Mouse (Mus musculus) hindbrain, embryonic 13.5 days (tissue): ENCODE measurements at regions not wholly inside any gene's neighbourhood (a gene's known extent, or its start where the extent isn't known, plus 50 kb on each side); places are given as distances from the start of the nearest gene placed in this dataset.

ENCODE experiments used
- ATAC-seq: fragments of 200-750 bp; cut with Nextera tagmentation; 2 replicates; pipeline ENCODE4 v1.8.0; 2017; ENCODE audit warnings: moderate TSS enrichment; ENCODE audit not compliant: low FRiP score
- H3K27ac ChIP-seq: fragments of 300-500 bp; sonication (generic); 2 replicates; pipeline ENCODE4 v1.5.1; 2015; ENCODE audit warnings: inconsistent platforms, mild to moderate bottlenecking, moderate library complexity
- H3K27me3 ChIP-seq: fragments of 300-500 bp; sonication (generic); 2 replicates; pipeline ENCODE4 v1.6.1; 2015; ENCODE audit warnings: mild to moderate bottlenecking, inconsistent platforms
- H3K36me3 ChIP-seq: fragments of 300-500 bp; sonication (generic); 2 replicates; pipeline ENCODE4 v1.6.1; 2015; ENCODE audit warnings: mild to moderate bottlenecking, inconsistent platforms
- H3K4me1 ChIP-seq: fragments of 300-500 bp; sonication (generic); replicated peaks from 2 replicates; pipeline ENCODE4 v1.6.1; 2015; ENCODE audit warnings: inconsistent platforms
- H3K4me2 ChIP-seq: fragments of 300-500 bp; sonication (generic); 2 replicates; pipeline ENCODE4 v1.6.1; 2015; ENCODE audit warnings: inconsistent platforms, mild to moderate bottlenecking, moderate library complexity
- H3K4me3 ChIP-seq: fragments of 300-500 bp; sonication (generic); 2 replicates; pipeline ENCODE4 v1.5.1; 2015; ENCODE audit warnings: mild to moderate bottlenecking, inconsistent platforms
- H3K9ac ChIP-seq: fragments of 300-500 bp; sonication (generic); 2 replicates; pipeline ENCODE4 v1.6.1; 2015; ENCODE audit warnings: mild to moderate bottlenecking, inconsistent platforms
- H3K9me3 ChIP-seq: fragments of 300-500 bp; sonication (generic); 2 replicates; pipeline ENCODE4 v1.6.1; 2016; ENCODE audit warnings: inconsistent platforms
- WGBS: fragments of 180-500 bp; shearing (Covaris S2); methylation state at CpG from one replicate; pipeline ENCODE4 v1.1.7; 2015; 5-methylcytosine and 5-hydroxymethylcytosine counted together

- Histone ChIP-seq H3K9me3 (no peaks in the 10 kb centered on the region), H3K27ac (no peak overlapping the region), H3K27me3 (no peaks in the 10 kb centered on the region), H3K36me3 (no peaks in the 10 kb centered on the region), H3K4me2 (no peak overlapping the region), H3K9ac (no peak overlapping the region), H3K4me3 (no peak overlapping the region), H3K4me1 (no peaks in the 10 kb centered on the region)
- 84% methylated on average over 5 of the region's 5 CpGs for WGBS
- ATAC-seq = no peak
Observed at GRCm38 (mm10) chr19:23065548-23065947, 75.5 kb upstream of the Klf9 start.

GRCm38 (mm10) chr19:23066726-23067125, 74.3 kb upstream of the Klf9 start:
- H3K27ac ChIP-seq = no peak overlapping the region
- no peaks in the 10 kb centered on the region for H3K36me3 ChIP-seq
- no peaks in the 10 kb centered on the region for H3K9me3 ChIP-seq
- no peak overlapping the region for H3K9ac ChIP-seq
- no peaks in the 10 kb centered on the region for H3K4me1 ChIP-seq
- no peak overlapping the region for H3K4me3 ChIP-seq
- 94% methylated on average over 2 of the region's 2 CpGs for WGBS
- no peak for ATAC-seq
- H3K4me2 ChIP-seq = no peak overlapping the region
- no peaks in the 10 kb centered on the region for H3K27me3 ChIP-seq

- Histone ChIP-seq H3K9ac (no peak overlapping the region), H3K4me2 (no peak overlapping the region), H3K9me3 (no peaks in the 10 kb centered on the region), H3K4me3 (no peak overlapping the region), H3K27ac (no peak overlapping the region), H3K27me3 (no peaks in the 10 kb centered on the region), H3K36me3 (no peaks in the 10 kb centered on the region), H3K4me1 (no peaks in the 10 kb centered on the region)
- 93% methylated on average over 3 of the region's 3 CpGs for WGBS
- ATAC-seq = no peak
Observed at GRCm38 (mm10) chr19:23068600-23068999, 72.4 kb upstream of the Klf9 start.

- Histone ChIP-seq H3K27me3 (no peaks in the 10 kb centered on the region), H3K36me3 (no peaks in the 10 kb centered on the region), H3K27ac (no peak overlapping the region), H3K9ac (no peak overlapping the region), H3K9me3 (no peaks in the 10 kb centered on the region), H3K4me1 (no peaks in the 10 kb centered on the region), H3K4me2 (no peak overlapping the region), H3K4me3 (no peak overlapping the region)
- ATAC-seq = no peak
- WGBS = 95% methylated on average over 1 of the region's 1 CpGs
Observed at GRCm38 (mm10) chr19:23069656-23070055, 71.4 kb upstream of the Klf9 start.

- 61% methylated on average over 1 of the region's 1 CpGs for WGBS
- H3K27me3 ChIP-seq = no peaks in the 10 kb centered on the region
- no peak overlapping the region for H3K4me3 ChIP-seq
Observed at GRCm38 (mm10) chr19:23071000-23071399, 70.0 kb upstream of the Klf9 start.

GRCm38 (mm10) chr19:23074602-23075570, 66.1 kb upstream of the Klf9 start:
- no peak overlapping the region for H3K27ac ChIP-seq
- no peak for ATAC-seq
- no peaks in the 10 kb centered on the region for H3K36me3 ChIP-seq
- no peaks in the 10 kb centered on the region for H3K9me3 ChIP-seq
- H3K4me2 ChIP-seq = no peak overlapping the region
- no peak overlapping the region for H3K9ac ChIP-seq
- H3K27me3 ChIP-seq = no peaks in the 10 kb centered on the region
- WGBS = 87% methylated on average over 14 of the region's 14 CpGs
- H3K4me1 ChIP-seq = no peaks in the 10 kb centered on the region
- no peak overlapping the region for H3K4me3 ChIP-seq

More at GRCm38 (mm10) chr19:23071000-23071399, 70.0 kb upstream of the Klf9 start:
- Histone ChIP-seq H3K4me1 (no peaks in the 10 kb centered on the region), H3K27ac (no peak overlapping the region), H3K4me2 (no peak overlapping the region), H3K9me3 (no peaks in the 10 kb centered on the region), H3K9ac (no peak overlapping the region), H3K36me3 (no peaks in the 10 kb centered on the region)
- ATAC-seq = no peak

GRCm38 (mm10) chr19:23075790-23076189, 65.2 kb upstream of the Klf9 start:
- H3K4me3 ChIP-seq = no peak overlapping the region
- H3K27me3 ChIP-seq = no peaks in the 10 kb centered on the region
- no peak overlapping the region for H3K27ac ChIP-seq
- WGBS = 33% methylated on average over 5 of the region's 5 CpGs
- no peak overlapping the region for H3K9ac ChIP-seq
- no peak overlapping the region for H3K4me2 ChIP-seq
- no peaks in the 10 kb centered on the region for H3K9me3 ChIP-seq
- no peak for ATAC-seq
- no peaks in the 10 kb centered on the region for H3K4me1 ChIP-seq
- no peaks in the 10 kb centered on the region for H3K36me3 ChIP-seq

GRCm38 (mm10) chr19:23085173-23085660, 55.8 kb upstream of the Klf9 start:
- Histone ChIP-seq H3K9ac (no peak overlapping the region), H3K27ac (no peak overlapping the region), H3K9me3 (no peaks in the 10 kb centered on the region), H3K4me3 (no peak overlapping the region), H3K36me3 (no peaks in the 10 kb centered on the region), H3K4me1 (no peaks in the 10 kb centered on the region), H3K27me3 (no peaks in the 10 kb centered on the region), H3K4me2 (no peak overlapping the region)
- no peak for ATAC-seq
- 83% methylated on average over 7 of the region's 7 CpGs for whole genome bisulfite sequencing

GRCm38 (mm10) chr19:23087575-23087974, 53.5 kb upstream of the Klf9 start:
- no peaks in the 10 kb centered on the region for H3K9me3 ChIP-seq
- no peaks in the 10 kb centered on the region for H3K4me1 ChIP-seq
- ATAC-seq = no peak
- H3K4me2 ChIP-seq = no peak overlapping the region
- 83% methylated on average over 3 of the region's 3 CpGs for WGBS
- no peak overlapping the region for H3K27ac ChIP-seq
- H3K27me3 ChIP-seq = no peaks in the 10 kb centered on the region
- H3K4me3 ChIP-seq = no peak overlapping the region
- H3K9ac ChIP-seq = no peak overlapping the region
- no peaks in the 10 kb centered on the region for H3K36me3 ChIP-seq

GRCm38 (mm10) chr19:23089081-23089480, 51.9 kb upstream of the Klf9 start:
- Histone ChIP-seq H3K4me3 (no peak overlapping the region), H3K27ac (no peak overlapping the region), H3K27me3 (no peaks in the 10 kb centered on the region), H3K36me3 (no peaks in the 10 kb centered on the region), H3K4me1 (no peaks in the 10 kb centered on the region), H3K4me2 (no peak overlapping the region), H3K9ac (no peak overlapping the region), H3K9me3 (no peaks in the 10 kb centered on the region)
- WGBS = 89% methylated on average over 1 of the region's 1 CpGs
- no peak for ATAC-seq

GRCm38 (mm10) chr19:23089761-23090514, 51.1 kb upstream of the Klf9 start:
- no peaks in the 10 kb centered on the region for H3K27me3 ChIP-seq
- 95% methylated on average over 8 of the region's 8 CpGs for WGBS

More at GRCm38 (mm10) chr19:23089761-23090514, 51.1 kb upstream of the Klf9 start:
- H3K4me3 ChIP-seq = no peak overlapping the region
- H3K4me1 ChIP-seq = no peaks in the 10 kb centered on the region
- no peaks in the 10 kb centered on the region for H3K9me3 ChIP-seq
- H3K36me3 ChIP-seq = no peaks in the 10 kb centered on the region
- H3K9ac ChIP-seq = no peak overlapping the region
- H3K4me2 ChIP-seq = no peak overlapping the region
- H3K27ac ChIP-seq = no peak overlapping the region
- ATAC-seq = no peak
